Mouse (Mus musculus) heart, embryonic 15.5 days (tissue): ENCODE data around the gene E4f1. TPM values are rescaled to one million over a fixed set of nuclear protein-coding genes. Genes with fewer than 3 reads are reported as not detected.

Source experiments
- ATAC-seq: fragments of 200-750 bp; cut with Nextera tagmentation; replicated peaks from 2 replicates; pipeline ENCODE4 v1.8.0; 2017; ENCODE audit warnings: low read depth, moderate TSS enrichment; ENCODE audit not compliant: insufficient number of reproducible peaks, insufficient read depth, low FRiP score
- H3K27ac ChIP-seq: fragments of 300-500 bp; sonication (generic); 2 replicates; pipeline ENCODE4 v1.5.1; 2015; ENCODE audit warnings: mild to moderate bottlenecking, inconsistent platforms
- H3K27me3 ChIP-seq: fragments of 300-500 bp; sonication (generic); 2 replicates; pipeline ENCODE4 v1.6.1; 2015; ENCODE audit warnings: inconsistent platforms
- H3K36me3 ChIP-seq: fragments of 300-500 bp; sonication (generic); 2 replicates; pipeline ENCODE4 v1.6.1; 2015; ENCODE audit warnings: mild to moderate bottlenecking, inconsistent platforms
- H3K4me1 ChIP-seq: fragments of 300-500 bp; sonication (generic); replicated peaks from 2 replicates; pipeline ENCODE4 v1.6.1; 2015; ENCODE audit warnings: inconsistent platforms
- H3K4me2 ChIP-seq: fragments of 300-500 bp; sonication (generic); 2 replicates; pipeline ENCODE4 v1.6.1; 2015; ENCODE audit warnings: inconsistent platforms, mild to moderate bottlenecking, moderate library complexity
- H3K4me3 ChIP-seq: fragments of 300-500 bp; sonication (generic); 2 replicates; pipeline ENCODE4 v1.5.1; 2015; ENCODE audit warnings: mild to moderate bottlenecking, inconsistent platforms
- H3K9ac ChIP-seq: fragments of 300-500 bp; sonication (generic); 2 replicates; pipeline ENCODE4 v1.6.1; 2015; ENCODE audit warnings: mild to moderate bottlenecking, inconsistent platforms
- H3K9me3 ChIP-seq: fragments of 300-500 bp; sonication (generic); replicated peaks from 2 replicates; pipeline ENCODE4 v1.6.1; 2016; ENCODE audit warnings: inconsistent platforms
- WGBS: fragments of 180-500 bp; shearing (Covaris S2); methylation state at CpG from one replicate; pipeline ENCODE4 v1.1.7; 2015; ENCODE audit warnings: mixed read lengths; 5-methylcytosine and 5-hydroxymethylcytosine counted together
- polyA plus RNA-seq: library from polyadenylated mRNA; unstranded; fragments of >200 nt; fragmentation: Nextera tagmentation; extraction: Ambion mirVana; gene quantifications from 2 replicates; pipeline ENCODE4 v1.2.1, GENCODE M21; 2015

Gene E4f1
- polyA plus RNA-seq, 1 experiment from 2014 or later: 20.5 TPM

GRCm38 (mm10) chr17:24495443-24495842 lies 25.3 kb upstream of the E4f1 start:
- ATAC-seq: no peak

GRCm38 (mm10) chr17:24494627-24495335 lies 24.7 kb upstream of the E4f1 start:
- peaks cover 27% of the 10 kb centered on the region for H3K27me3 ChIP-seq
- no peak overlapping the region for H3K9ac ChIP-seq
- no peak overlapping the region for H3K27ac ChIP-seq
- 46% methylated on average over 2 of the region's 2 CpGs for WGBS
- no peak for ATAC-seq
- H3K9me3 ChIP-seq: no peaks in the 10 kb centered on the region
- H3K4me3 ChIP-seq: no peak overlapping the region
- H3K4me2 ChIP-seq: no peak overlapping the region
- no peaks in the 10 kb centered on the region for H3K36me3 ChIP-seq
- H3K4me1 ChIP-seq: no peaks in the 10 kb centered on the region

More at GRCm38 (mm10) chr17:24495443-24495842, 25.3 kb upstream of the E4f1 start:
- Histone ChIP-seq H3K36me3 (no peaks in the 10 kb centered on the region), H3K9ac (no peak overlapping the region), H3K9me3 (no peaks in the 10 kb centered on the region), H3K27ac (no peak overlapping the region), H3K4me1 (no peaks in the 10 kb centered on the region), H3K27me3 (peaks cover 20% of the 10 kb centered on the region), H3K4me2 (no peak overlapping the region), H3K4me3 (no peak overlapping the region)
- 68% methylated on average over 3 of the region's 3 CpGs for WGBS

GRCm38 (mm10) chr17:24490399-24490798 lies 20.3 kb upstream of the E4f1 start:
- ATAC-seq: no peak
- 88% methylated on average over 4 of the region's 4 CpGs for WGBS
- H3K27me3 ChIP-seq: peaks cover 66% of the 10 kb centered on the region
- H3K36me3 ChIP-seq: no peaks in the 10 kb centered on the region
- no peak overlapping the region for H3K4me2 ChIP-seq
- H3K27ac ChIP-seq: no peak overlapping the region
- H3K9ac ChIP-seq: no peak overlapping the region
- peaks cover 18% of the 10 kb centered on the region for H3K4me1 ChIP-seq
- no peak overlapping the region for H3K4me3 ChIP-seq
- no peaks in the 10 kb centered on the region for H3K9me3 ChIP-seq

GRCm38 (mm10) chr17:24489265-24490030 lies 19.3 kb upstream of the E4f1 start:
- Histone ChIP-seq H3K27me3 (peaks cover 69% of the 10 kb centered on the region), H3K9me3 (no peaks in the 10 kb centered on the region), H3K27ac (no peak overlapping the region), H3K4me1 (peaks cover 21% of the 10 kb centered on the region), H3K36me3 (no peaks in the 10 kb centered on the region), H3K4me2 (peak overlapping the region; percentile 98), H3K9ac (peak overlapping the region; percentile 68), H3K4me3 (peak overlapping the region; percentile 72)
- no peak for ATAC-seq
- WGBS: 27% methylated on average over 19 of the region's 19 CpGs

GRCm38 (mm10) chr17:24488662-24489264 lies 18.6 kb upstream of the E4f1 start:
- peak overlapping the region; percentile 98 for H3K4me2 ChIP-seq
- H3K9ac ChIP-seq: peak overlapping the region; percentile 68
- under 1% methylated on average over 73 of the region's 81 CpGs for WGBS
- no peaks in the 10 kb centered on the region for H3K36me3 ChIP-seq
- H3K27ac ChIP-seq: no peak overlapping the region
- no peaks in the 10 kb centered on the region for H3K9me3 ChIP-seq
- peaks cover 21% of the 10 kb centered on the region for H3K4me1 ChIP-seq
- H3K27me3 ChIP-seq: peaks cover 69% of the 10 kb centered on the region
- peak; percentile 52 for ATAC-seq
- H3K4me3 ChIP-seq: peak overlapping the region; percentile 72

GRCm38 (mm10) chr17:24488186-24488661 lies 18.1 kb upstream of the E4f1 start, which contains the start of gene Caskin1:
Gene Caskin1 (plus strand): TSS chr17:24488601.
- Histone ChIP-seq H3K4me1 (peaks cover 21% of the 10 kb centered on the region), H3K4me3 (peak within 1 kb of the TSS; percentile 72), H3K9ac (peak within 1 kb of the TSS; percentile 68), H3K9me3 (no peaks in the 10 kb centered on the region), H3K4me2 (peak within 1 kb of the TSS; percentile 98), H3K27me3 (peaks cover 69% of the 10 kb centered on the region), H3K36me3 (no peaks in the 10 kb centered on the region), H3K27ac (no peak within 1 kb of the TSS)
- ATAC-seq: peak; percentile 48
- WGBS: under 1% methylated on average over 38 of the region's 45 CpGs

GRCm38 (mm10) chr17:24485090-24485860 lies 15.2 kb upstream of the E4f1 start:
- Histone ChIP-seq H3K4me3 (no peak overlapping the region), H3K27ac (no peak overlapping the region), H3K27me3 (peaks cover 47% of the 10 kb centered on the region), H3K9ac (no peak overlapping the region), H3K4me1 (peaks cover 21% of the 10 kb centered on the region), H3K4me2 (no peak overlapping the region), H3K36me3 (no peaks in the 10 kb centered on the region), H3K9me3 (no peaks in the 10 kb centered on the region)
- ATAC-seq: no peak
- 41% methylated on average over 11 of the region's 11 CpGs for WGBS

GRCm38 (mm10) chr17:24483495-24483894 lies 13.4 kb upstream of the E4f1 start:
- no peak overlapping the region for H3K4me3 ChIP-seq
- ATAC-seq: no peak
- H3K36me3 ChIP-seq: no peaks in the 10 kb centered on the region
- no peak overlapping the region for H3K9ac ChIP-seq
- H3K4me2 ChIP-seq: no peak overlapping the region
- no peak overlapping the region for H3K27ac ChIP-seq
- peaks cover 17% of the 10 kb centered on the region for H3K4me1 ChIP-seq
- H3K27me3 ChIP-seq: peaks cover 30% of the 10 kb centered on the region
- 87% methylated on average over 3 of the region's 3 CpGs for WGBS
- no peaks in the 10 kb centered on the region for H3K9me3 ChIP-seq

GRCm38 (mm10) chr17:24481027-24481815 lies 11.1 kb upstream of the E4f1 start:
- Histone ChIP-seq H3K27ac (no peak overlapping the region), H3K27me3 (0 out of 2 replicates have a peak, but pooled peaks cover 9% of the 10 kb centered on the region), H3K4me2 (no peak overlapping the region), H3K4me3 (no peak overlapping the region), H3K9me3 (no peaks in the 10 kb centered on the region), H3K36me3 (peaks cover 12% of the 10 kb centered on the region), H3K9ac (no peak overlapping the region), H3K4me1 (peaks cover 21% of the 10 kb centered on the region)
- no peak for ATAC-seq
- 91% methylated on average over 20 of the region's 20 CpGs for WGBS

GRCm38 (mm10) chr17:24480201-24480826 lies 10.2 kb upstream of the E4f1 start:
- H3K4me2 ChIP-seq: 0 out of 2 replicates have a peak overlapping the region, but pooled peaks have one; percentile 4
- 49% methylated on average over 3 of the region's 3 CpGs for WGBS

More at GRCm38 (mm10) chr17:24480201-24480826, 10.2 kb upstream of the E4f1 start:
- H3K4me1 ChIP-seq: peaks cover 16% of the 10 kb centered on the region
- H3K9me3 ChIP-seq: no peaks in the 10 kb centered on the region
- H3K36me3 ChIP-seq: peaks cover 21% of the 10 kb centered on the region
- no peak overlapping the region for H3K4me3 ChIP-seq
- H3K27ac ChIP-seq: no peak overlapping the region
- no peak for ATAC-seq
- H3K9ac ChIP-seq: no peak overlapping the region
- H3K27me3 ChIP-seq: 0 out of 2 replicates have a peak, but pooled peaks cover 2% of the 10 kb centered on the region
